Mouse (Mus musculus) embryonic fibroblast, embryonic 13.5 days (primary cell): Measurements from ENCODE around the gene Tep1.

Source experiments
- CTCF ChIP-seq: IDR thresholded peaks from 2 replicates; pipeline ENCODE4 v1.5.1; 2011; ENCODE audit warnings: mild to moderate bottlenecking, control low read depth, low read length, moderate library complexity, borderline replicate concordance; ENCODE audit not compliant: insufficient read depth
- POLR2A ChIP-seq: IDR thresholded peaks from 2 replicates; pipeline ENCODE4 v1.6.1; 2011; ENCODE audit warnings: low read depth, mild to moderate bottlenecking, control low read depth, low read length, moderate library complexity

GRCm38 (mm10) chr14:50892091-50892490 is 21.7 kb upstream of the Tep1 start:
- no peak for TF ChIP-seq CTCF
- no peak for TF ChIP-seq POLR2A
